Mouse (Mus musculus) forebrain, embryonic 12.5 days (tissue): Measurements from ENCODE around the gene Ints12. TPM values are rescaled to one million over a fixed set of nuclear protein-coding genes. Genes with fewer than 3 reads are reported as not detected.

Experiments
- ATAC-seq: fragments of 200-750 bp; cut with Nextera tagmentation; 2 replicates; pipeline ENCODE4 v1.8.0; 2017; ENCODE audit warnings: moderate TSS enrichment; ENCODE audit not compliant: low FRiP score
- H3K27ac ChIP-seq: fragments of 300-500 bp; sonication (generic); 2 replicates; pipeline ENCODE4 v1.5.1; 2016; ENCODE audit warnings: mild to moderate bottlenecking
- H3K27me3 ChIP-seq: fragments of 300-500 bp; sonication (generic); 2 replicates; pipeline ENCODE4 v1.6.1; 2016; ENCODE audit warnings: mild to moderate bottlenecking
- H3K36me3 ChIP-seq: fragments of 300-500 bp; sonication (generic); replicated peaks from 2 replicates; pipeline ENCODE4 v1.6.1; 2016; ENCODE audit warnings: mild to moderate bottlenecking
- H3K4me1 ChIP-seq: fragments of 300-500 bp; sonication (generic); 2 replicates; pipeline ENCODE4 v1.6.1; 2016
- H3K4me2 ChIP-seq: fragments of 300-500 bp; sonication (generic); 2 replicates; pipeline ENCODE4 v1.6.1; 2016; ENCODE audit warnings: mild to moderate bottlenecking, moderate library complexity
- H3K4me3 ChIP-seq: fragments of 300-500 bp; sonication (generic); replicated peaks from 2 replicates; pipeline ENCODE4 v1.5.1; 2016; ENCODE audit warnings: mild to moderate bottlenecking
- H3K9ac ChIP-seq: fragments of 300-500 bp; sonication (generic); 2 replicates; pipeline ENCODE4 v1.6.1; 2016; ENCODE audit warnings: mild to moderate bottlenecking
- H3K9me3 ChIP-seq: fragments of 300-500 bp; sonication (generic); 2 replicates; pipeline ENCODE4 v1.6.1; 2016
- WGBS: fragments of 180-500 bp; shearing (Covaris S2); methylation state at CpG from one replicate; pipeline ENCODE4 v1.1.7; 2016; 5-methylcytosine and 5-hydroxymethylcytosine counted together
- polyA plus RNA-seq: library from polyadenylated mRNA; unstranded; fragments of >200 nt; fragmentation: Nextera tagmentation; extraction: Ambion mirVana; gene quantifications from 2 replicates; pipeline ENCODE4 v1.2.1, GENCODE M21; 2016

The Ints12 gene
- polyA plus RNA-seq, 1 experiment from 2014 or later = 24.3 TPM

DNA sequence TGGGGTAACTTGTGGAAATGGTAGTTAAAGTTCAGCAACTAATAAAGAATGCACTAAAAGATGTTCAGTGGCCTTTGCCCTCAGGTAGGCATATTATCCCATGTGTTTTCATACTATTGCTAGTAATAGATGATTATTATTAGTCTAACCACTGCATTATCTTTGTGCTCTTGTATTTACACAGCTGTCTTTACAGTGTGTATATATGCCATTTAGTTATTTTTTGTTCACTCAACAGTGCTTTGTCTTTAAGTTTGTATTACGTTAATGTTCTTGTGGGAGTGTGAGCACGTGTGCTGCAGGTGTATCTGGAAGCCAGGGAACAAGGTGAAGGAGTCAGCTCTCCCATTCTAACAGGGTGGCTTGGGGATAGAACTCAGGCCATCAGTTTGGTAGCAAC is 7.3 kb downstream of the Ints12 start:
- no peak overlapping the region for H3K27ac ChIP-seq
- no peaks in the 10 kb centered on the region for H3K9me3 ChIP-seq
- H3K36me3 ChIP-seq = peaks cover 48% of the 10 kb centered on the region
- no peak overlapping the region for H3K9ac ChIP-seq
- H3K4me2 ChIP-seq = no peak overlapping the region
- 93% methylated on average over 2 of the region's 2 CpGs for WGBS
- ATAC-seq = no peak
- H3K27me3 ChIP-seq = no peaks in the 10 kb centered on the region
- H3K4me3 ChIP-seq = no peak overlapping the region
- H3K4me1 ChIP-seq = 0 out of 2 replicates have a peak, but pooled peaks cover 2% of the 10 kb centered on the region

GRCm38 (mm10) chr3:133103768-133104167 is 12.1 kb downstream of the Ints12 start:
- Histone ChIP-seq H3K4me2 (no peak overlapping the region), H3K4me1 (no peaks in the 10 kb centered on the region), H3K9me3 (no peaks in the 10 kb centered on the region), H3K36me3 (peaks cover 63% of the 10 kb centered on the region), H3K4me3 (no peak overlapping the region), H3K27me3 (no peaks in the 10 kb centered on the region), H3K27ac (no peak overlapping the region), H3K9ac (no peak overlapping the region)
- no peak for ATAC-seq
- WGBS = 83% methylated on average over 3 of the region's 3 CpGs

DNA sequence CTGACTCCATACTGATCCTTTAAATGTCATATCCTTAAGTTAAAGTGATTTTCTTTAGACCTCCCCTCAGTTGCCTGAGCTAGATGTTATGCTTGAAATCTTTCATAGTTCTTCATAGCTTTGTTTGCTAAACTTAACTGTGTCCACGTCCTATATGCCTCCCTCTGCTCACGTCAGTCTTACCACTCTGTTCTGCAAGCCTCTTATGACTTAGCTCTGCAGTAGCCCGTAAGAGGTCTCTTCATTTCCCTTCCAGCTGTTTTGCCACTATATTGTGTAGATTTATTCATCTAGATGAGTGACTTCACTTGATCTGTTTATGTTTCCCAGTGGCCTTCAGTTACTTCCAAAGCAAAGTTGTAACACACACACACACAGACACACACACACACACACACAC is 12.8 kb downstream of the Ints12 start:
- ATAC-seq = no peak
- Histone ChIP-seq H3K4me2 (no peak overlapping the region), H3K27ac (no peak overlapping the region), H3K4me3 (no peak overlapping the region), H3K4me1 (no peaks in the 10 kb centered on the region), H3K27me3 (no peaks in the 10 kb centered on the region), H3K9me3 (no peaks in the 10 kb centered on the region), H3K9ac (no peak overlapping the region), H3K36me3 (peaks cover 65% of the 10 kb centered on the region)
- WGBS = 95% methylated on average over 3 of the region's 3 CpGs

DNA sequence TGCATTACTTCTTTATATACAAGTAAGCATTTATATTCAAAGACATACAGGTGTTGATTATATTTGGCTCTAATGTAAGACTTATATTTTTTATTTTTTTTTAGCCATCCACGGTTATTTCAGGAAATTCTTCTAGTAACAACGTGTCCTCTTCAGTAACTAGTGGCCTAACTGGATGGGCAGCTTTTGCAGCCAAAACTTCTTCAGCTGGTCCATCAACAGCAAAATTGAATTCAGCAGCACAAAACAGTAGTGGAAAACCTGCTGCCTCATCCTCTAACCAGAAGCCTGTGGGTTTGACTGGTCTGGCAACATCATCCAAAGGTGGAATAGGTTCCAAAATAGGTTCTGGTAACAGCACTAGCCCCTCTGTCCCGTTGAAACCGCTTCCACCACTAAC is 17.1 kb downstream of the Ints12 start:
- Histone ChIP-seq H3K4me2 (no peak overlapping the region), H3K9me3 (no peaks in the 10 kb centered on the region), H3K36me3 (peaks cover 37% of the 10 kb centered on the region), H3K27me3 (no peaks in the 10 kb centered on the region), H3K9ac (no peak overlapping the region), H3K4me1 (no peaks in the 10 kb centered on the region), H3K27ac (no peak overlapping the region), H3K4me3 (no peak overlapping the region)
- ATAC-seq = no peak
- 89% methylated on average over 4 of the region's 4 CpGs for WGBS

GRCm38 (mm10) chr3:133109844-133110243 is 18.2 kb downstream of the Ints12 start:
- Histone ChIP-seq H3K4me1 (no peaks in the 10 kb centered on the region), H3K9ac (no peak overlapping the region), H3K36me3 (peaks cover 29% of the 10 kb centered on the region), H3K9me3 (no peaks in the 10 kb centered on the region), H3K4me2 (no peak overlapping the region), H3K27ac (no peak overlapping the region), H3K4me3 (no peak overlapping the region), H3K27me3 (no peaks in the 10 kb centered on the region)
- no peak for ATAC-seq
- WGBS = 92% methylated on average over 4 of the region's 4 CpGs

DNA sequence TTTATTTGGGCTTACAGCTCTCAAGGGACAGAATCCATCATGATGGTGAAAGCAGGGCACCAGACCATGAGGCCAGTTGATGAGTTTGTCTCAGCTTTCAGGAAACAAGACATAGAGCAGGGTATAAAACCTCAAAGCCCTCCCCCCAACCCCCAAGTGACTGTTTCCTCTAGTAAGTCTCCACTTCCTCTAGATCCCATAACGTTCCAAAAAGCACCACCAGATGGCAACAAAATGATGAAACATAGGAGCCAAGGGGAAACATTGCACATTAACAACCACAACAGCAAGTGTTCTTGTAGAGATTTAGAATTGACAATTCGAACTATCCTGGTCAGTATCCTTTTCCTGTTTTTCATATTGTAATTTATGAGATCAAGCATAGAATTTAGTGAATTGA is 20.1 kb downstream of the Ints12 start:
- Histone ChIP-seq H3K27ac (no peak overlapping the region), H3K9me3 (no peaks in the 10 kb centered on the region), H3K9ac (no peak overlapping the region), H3K4me3 (no peak overlapping the region), H3K36me3 (peaks cover 15% of the 10 kb centered on the region), H3K4me2 (no peak overlapping the region), H3K4me1 (no peaks in the 10 kb centered on the region), H3K27me3 (no peaks in the 10 kb centered on the region)
- WGBS = 40% methylated on average over 2 of the region's 2 CpGs
- ATAC-seq = no peak

DNA sequence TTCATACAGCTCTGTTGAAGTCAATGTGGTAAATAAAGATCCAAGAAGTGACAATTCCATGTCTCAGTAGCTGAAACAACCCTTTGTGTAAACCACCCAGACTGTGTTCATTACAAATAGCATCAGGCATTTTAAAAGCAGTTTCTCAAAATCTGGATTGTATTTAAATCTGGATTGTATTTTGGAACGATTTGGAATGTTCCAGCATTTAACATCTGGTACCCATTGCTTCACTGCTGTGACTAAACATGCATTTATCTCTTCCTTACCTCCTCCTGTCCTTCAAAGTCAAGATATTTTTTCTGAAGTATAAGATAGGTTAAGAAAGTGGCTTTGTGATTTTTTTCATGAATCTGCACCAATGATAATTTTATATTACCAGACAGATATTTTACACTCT is 21.6 kb downstream of the Ints12 start:
- no peaks in the 10 kb centered on the region for H3K4me1 ChIP-seq
- WGBS = 63% methylated on average over 1 of the region's 1 CpGs

GRCm38 (mm10) chr3:133131372-133131771 is 39.7 kb downstream of the Ints12 start:
- WGBS = 96% methylated on average over 5 of the region's 5 CpGs
- no peak overlapping the region for H3K9ac ChIP-seq
- H3K27me3 ChIP-seq = no peaks in the 10 kb centered on the region
- no peaks in the 10 kb centered on the region for H3K4me1 ChIP-seq
- no peaks in the 10 kb centered on the region for H3K9me3 ChIP-seq
- ATAC-seq = no peak
- H3K4me2 ChIP-seq = no peak overlapping the region
- H3K27ac ChIP-seq = no peak overlapping the region
- H3K4me3 ChIP-seq = no peak overlapping the region
- H3K36me3 ChIP-seq = no peaks in the 10 kb centered on the region

More for the DNA sequence above, 21.6 kb downstream of the Ints12 start:
- Histone ChIP-seq H3K4me3 (no peak overlapping the region), H3K9me3 (no peaks in the 10 kb centered on the region), H3K9ac (no peak overlapping the region), H3K27ac (no peak overlapping the region), H3K27me3 (no peaks in the 10 kb centered on the region), H3K36me3 (peaks cover 6% of the 10 kb centered on the region), H3K4me2 (no peak overlapping the region)
- no peak for ATAC-seq

DNA sequence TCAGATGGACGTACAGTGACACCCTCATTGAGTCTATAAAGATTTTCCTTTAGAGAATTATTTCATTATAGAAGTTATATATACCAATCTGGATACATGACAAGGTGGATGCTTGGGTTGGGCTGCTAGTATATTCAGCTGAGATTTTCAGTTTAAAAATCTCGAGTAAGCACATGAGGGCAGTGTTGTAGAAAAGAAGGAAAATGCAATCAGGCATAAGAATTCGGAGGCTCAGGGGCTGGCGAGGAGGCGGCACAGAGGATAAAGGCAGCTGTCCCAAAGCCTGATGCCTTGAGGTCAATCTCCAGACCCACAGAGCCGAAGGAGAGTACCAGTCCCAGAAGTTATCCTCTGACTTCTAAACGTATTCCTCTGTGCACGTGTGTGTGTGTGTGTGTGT is 41.0 kb downstream of the Ints12 start:
- Histone ChIP-seq H3K36me3 (no peaks in the 10 kb centered on the region), H3K9ac (no peak overlapping the region), H3K9me3 (no peaks in the 10 kb centered on the region), H3K27ac (no peak overlapping the region), H3K4me3 (no peak overlapping the region), H3K4me2 (no peak overlapping the region), H3K27me3 (no peaks in the 10 kb centered on the region), H3K4me1 (no peaks in the 10 kb centered on the region)
- WGBS = 54% methylated on average over 8 of the region's 8 CpGs
- no peak for ATAC-seq

DNA sequence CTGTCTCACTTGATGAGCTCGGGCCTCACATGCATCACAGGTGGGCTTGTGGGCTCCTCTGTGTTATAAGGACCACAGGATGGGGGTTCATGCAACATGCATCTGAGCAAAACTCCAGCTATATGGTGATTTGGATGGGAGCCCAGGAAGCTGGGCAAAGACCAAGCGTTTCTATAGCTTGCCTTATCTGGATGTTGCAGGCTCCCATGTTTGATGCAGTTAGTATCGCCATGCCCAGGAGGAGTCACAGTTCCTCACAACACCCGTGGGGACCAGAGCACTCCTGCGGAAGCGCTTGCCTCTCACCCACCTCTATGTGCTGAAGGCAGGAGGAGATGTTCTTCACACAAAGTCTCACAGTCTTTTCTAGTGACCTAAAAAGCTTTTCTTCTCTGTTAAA is 50.2 kb downstream of the Ints12 start:
- H3K27me3 ChIP-seq = no peaks in the 10 kb centered on the region
- H3K27ac ChIP-seq = no peak overlapping the region
- no peak overlapping the region for H3K4me2 ChIP-seq
- H3K4me3 ChIP-seq = no peak overlapping the region
- H3K36me3 ChIP-seq = no peaks in the 10 kb centered on the region
- no peaks in the 10 kb centered on the region for H3K9me3 ChIP-seq
- H3K4me1 ChIP-seq = no peaks in the 10 kb centered on the region
- no peak for ATAC-seq
- 86% methylated on average over 6 of the region's 6 CpGs for WGBS
- H3K9ac ChIP-seq = no peak overlapping the region

- Histone ChIP-seq H3K27me3 (no peaks in the 10 kb centered on the region), H3K4me3 (no peak overlapping the region), H3K9me3 (no peaks in the 10 kb centered on the region), H3K4me2 (no peak overlapping the region), H3K27ac (no peak overlapping the region), H3K9ac (no peak overlapping the region), H3K36me3 (no peaks in the 10 kb centered on the region), H3K4me1 (0 out of 2 replicates have a peak, but pooled peaks cover 3% of the 10 kb centered on the region)
- WGBS = 86% methylated on average over 6 of the region's 6 CpGs
- ATAC-seq = no peak
Measured at GRCm38 (mm10) chr3:133144511-133145147, 53.0 kb downstream of the Ints12 start.

GRCm38 (mm10) chr3:133151629-133152028 is 60.0 kb downstream of the Ints12 start:
- no peak overlapping the region for H3K4me2 ChIP-seq
- WGBS = 82% methylated on average over 6 of the region's 6 CpGs
- no peak overlapping the region for H3K4me3 ChIP-seq
- ATAC-seq = no peak
- no peak overlapping the region for H3K27ac ChIP-seq
- H3K9ac ChIP-seq = no peak overlapping the region
- no peaks in the 10 kb centered on the region for H3K36me3 ChIP-seq
- no peaks in the 10 kb centered on the region for H3K27me3 ChIP-seq
- H3K4me1 ChIP-seq = 0 out of 2 replicates have a peak, but pooled peaks cover 3% of the 10 kb centered on the region
- H3K9me3 ChIP-seq = no peaks in the 10 kb centered on the region

- WGBS = 66% methylated on average over 1 of the region's 1 CpGs
- no peak overlapping the region for H3K9ac ChIP-seq
- H3K4me3 ChIP-seq = no peak overlapping the region
- no peak for ATAC-seq
- no peaks in the 10 kb centered on the region for H3K36me3 ChIP-seq
- H3K27ac ChIP-seq = no peak overlapping the region
- H3K9me3 ChIP-seq = no peaks in the 10 kb centered on the region
- H3K4me1 ChIP-seq = 0 out of 2 replicates have a peak, but pooled peaks cover 3% of the 10 kb centered on the region
- no peak overlapping the region for H3K4me2 ChIP-seq
- H3K27me3 ChIP-seq = no peaks in the 10 kb centered on the region
Measured at GRCm38 (mm10) chr3:133152831-133153230, 61.2 kb downstream of the Ints12 start.
